Mouse (Mus musculus) liver, adult (tissue): ENCODE measurements around the gene Steap1.

Experiments
- GATA4 ChIP-seq: IDR thresholded peaks from 2 replicates; pipeline ENCODE4 v1.6.1; 2014; ENCODE audit warnings: mild to moderate bottlenecking, low read length; ENCODE audit not compliant: insufficient replicate concordance

Steap1 gene

GRCm38 (mm10) chr5:5748866-5749682, at the start of gene Steap1:
Gene Steap1 (minus strand): TSS chr5:5749326.
- TF ChIP-seq GATA4 = no peak

- TF ChIP-seq GATA4 = no peak
These were observed 38.0 kb upstream of the Steap1 start for GRCm38 (mm10) chr5:5787106-5787505.

- TF ChIP-seq GATA4 = no peak
These were observed 7.4 kb upstream of the Steap1 start for GRCm38 (mm10) chr5:5756392-5757019.

- TF ChIP-seq GATA4 = no peak
These were observed 5.9 kb upstream of the Steap1 start for GRCm38 (mm10) chr5:5755039-5755438.

- TF ChIP-seq GATA4 = no peak
These were observed 671 bp upstream of the Steap1 start for GRCm38 (mm10) chr5:5749772-5750222.

- TF ChIP-seq GATA4 = no peak
These were observed 14.7 kb downstream of the Steap1 start for GRCm38 (mm10) chr5:5734445-5734844.

GRCm38 (mm10) chr5:5732858-5733257, 16.3 kb downstream of the Steap1 start:
- TF ChIP-seq GATA4 = no peak

GRCm38 (mm10) chr5:5732208-5732607, 16.9 kb downstream of the Steap1 start:
- no peak for TF ChIP-seq GATA4

- no peak for TF ChIP-seq GATA4
These were observed 19.2 kb downstream of the Steap1 start for GRCm38 (mm10) chr5:5729904-5730303.

- no peak for TF ChIP-seq GATA4
These were observed 26.9 kb downstream of the Steap1 start for GRCm38 (mm10) chr5:5722217-5722616.

GRCm38 (mm10) chr5:5711032-5711431, 38.1 kb downstream of the Steap1 start:
- TF ChIP-seq GATA4 = no peak

GRCm38 (mm10) chr5:5707341-5708278, 41.5 kb downstream of the Steap1 start:
- TF ChIP-seq GATA4 = no peak

GRCm38 (mm10) chr5:5705019-5705418, 44.1 kb downstream of the Steap1 start:
- no peak for TF ChIP-seq GATA4

- no peak for TF ChIP-seq GATA4
These were observed 48.7 kb downstream of the Steap1 start for GRCm38 (mm10) chr5:5700386-5700785.

GRCm38 (mm10) chr5:5698830-5699229, 50.3 kb downstream of the Steap1 start:
- TF ChIP-seq GATA4 = no peak
